Mouse (Mus musculus) erythroblast, embryonic 14.5 days (primary cell): Measurements from ENCODE around the gene Olfr1368. TPM values are rescaled to one million over a fixed set of nuclear protein-coding genes. Genes with fewer than 3 reads are reported as not detected.

Experiments used
- H3K27me3 ChIP-seq: 2 replicates; pipeline ENCODE4 v1.6.1; 2012; ENCODE audit warnings: inconsistent platforms; ENCODE audit not compliant: control insufficient read depth
- H3K36me3 ChIP-seq: 2 replicates; pipeline ENCODE4 v1.6.1; 2012; ENCODE audit warnings: mild to moderate bottlenecking, inconsistent platforms; ENCODE audit not compliant: control insufficient read depth
- H3K4me1 ChIP-seq: 2 replicates; pipeline ENCODE4 v1.6.1; 2012; ENCODE audit warnings: inconsistent platforms; ENCODE audit not compliant: control insufficient read depth
- H3K4me3 ChIP-seq: replicated peaks from 2 replicates; pipeline ENCODE3; 2012; ENCODE audit warnings: moderate library complexity, mild to moderate bottlenecking, inconsistent platforms
- H3K9me3 ChIP-seq: 2 replicates; pipeline ENCODE4 v1.6.1; 2012; ENCODE audit warnings: low read length, inconsistent platforms, mixed read lengths; ENCODE audit not compliant: control insufficient read depth
- GATA1 ChIP-seq: IDR thresholded peaks from 2 replicates; pipeline ENCODE4 v1.6.1; 2012; ENCODE audit warnings: low read length, inconsistent platforms, mixed read lengths
- TAL1 ChIP-seq: IDR thresholded peaks from 3 replicates; pipeline ENCODE4 v1.6.1; 2012; ENCODE audit warnings: low read length, inconsistent platforms, mixed read lengths
- polyA plus RNA-seq: library from polyadenylated mRNA; stranded (reverse); fragments of >175 nt; gene quantifications from 2 replicates; pipeline ENCODE4 v1.2.3, GENCODE M21; 2012

The Olfr1368 gene
- polyA plus RNA-seq, 1 experiment: not detected

GRCm38 (mm10) chr13:21169121-21169656 lies 23.5 kb upstream of the Olfr1368 start:
- Histone ChIP-seq H3K4me1 (peaks cover 65% of the 10 kb centered on the region), H3K36me3 (no peaks in the 10 kb centered on the region), H3K27me3 (peaks cover 24% of the 10 kb centered on the region), H3K9me3 (no peaks in the 10 kb centered on the region), H3K4me3 (peak overlapping the region; percentile 80)
- TF ChIP-seq TAL1 (no peak), GATA1 (no peak)

- Histone ChIP-seq H3K27me3 (peaks cover 31% of the 10 kb centered on the region), H3K4me3 (peak overlapping the region; percentile 80), H3K36me3 (no peaks in the 10 kb centered on the region), H3K9me3 (no peaks in the 10 kb centered on the region), H3K4me1 (peaks cover 64% of the 10 kb centered on the region)
- TF ChIP-seq GATA1 (no peak), TAL1 (no peak)
These were observed 22.8 kb upstream of the Olfr1368 start for GRCm38 (mm10) chr13:21168371-21169011.

- TF ChIP-seq TAL1: no peak
- no peak for TF ChIP-seq GATA1
- Histone ChIP-seq H3K9me3 (no peaks in the 10 kb centered on the region), H3K36me3 (no peaks in the 10 kb centered on the region), H3K4me3 (peak overlapping the region; percentile 80), H3K27me3 (peaks cover 33% of the 10 kb centered on the region), H3K4me1 (peaks cover 58% of the 10 kb centered on the region)
These were observed 22.2 kb upstream of the Olfr1368 start for GRCm38 (mm10) chr13:21167910-21168300.

- peaks cover 55% of the 10 kb centered on the region for H3K4me1 ChIP-seq
- no peak for TF ChIP-seq GATA1
- no peak for TF ChIP-seq TAL1
- H3K27me3 ChIP-seq: peaks cover 35% of the 10 kb centered on the region
- peak overlapping the region; percentile 80 for H3K4me3 ChIP-seq
- H3K36me3 ChIP-seq: no peaks in the 10 kb centered on the region
- no peaks in the 10 kb centered on the region for H3K9me3 ChIP-seq
These were observed 21.6 kb upstream of the Olfr1368 start for GRCm38 (mm10) chr13:21166936-21167909.

DNA sequence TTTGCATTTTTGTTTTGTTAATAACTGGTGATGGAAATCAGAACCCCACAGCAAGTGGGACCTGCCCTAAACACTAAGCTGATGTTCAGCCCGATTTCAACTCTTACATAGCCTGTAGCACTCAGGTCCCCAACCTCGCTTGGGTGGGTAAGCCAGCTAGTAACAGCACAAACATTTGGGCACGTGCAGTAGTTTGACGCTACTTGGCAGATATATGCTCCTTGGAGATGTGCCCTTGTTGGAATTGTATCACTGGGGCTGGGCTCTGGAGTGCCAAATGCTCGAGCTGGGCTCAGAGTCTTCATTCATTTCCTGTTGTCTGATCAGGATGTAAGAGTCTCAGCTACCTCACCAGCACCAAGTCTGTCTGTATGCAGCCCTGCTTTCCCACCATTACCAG lies 16.9 kb upstream of the Olfr1368 start:
- no peak for TF ChIP-seq TAL1
- no peak for TF ChIP-seq GATA1

DNA sequence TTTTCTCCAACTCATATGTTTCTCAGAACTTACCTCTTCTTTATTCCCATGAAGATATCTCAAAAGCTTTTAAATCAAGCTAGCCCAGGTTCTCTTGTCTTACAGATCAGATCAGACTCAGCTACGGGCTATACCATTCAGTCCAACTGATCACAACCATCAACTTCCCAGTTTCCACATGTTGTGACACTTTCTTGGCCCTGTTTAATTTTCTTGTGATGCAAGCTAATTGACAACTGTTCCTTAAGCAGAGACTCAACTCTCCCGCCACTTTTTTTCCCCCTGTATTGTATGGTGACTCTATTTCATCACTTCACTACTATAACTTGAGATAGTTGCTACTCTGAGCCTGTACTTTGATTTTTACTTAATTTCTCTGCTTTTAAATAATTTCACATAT lies 15.9 kb upstream of the Olfr1368 start:
- Histone ChIP-seq H3K4me3 (peak overlapping the region; percentile 75), H3K36me3 (no peaks in the 10 kb centered on the region), H3K4me1 (peaks cover 40% of the 10 kb centered on the region), H3K27me3 (peaks cover 68% of the 10 kb centered on the region), H3K9me3 (no peaks in the 10 kb centered on the region)
- TF ChIP-seq TAL1 (no peak), GATA1 (no peak)

More for the DNA sequence above, 16.9 kb upstream of the Olfr1368 start:
- peaks cover 65% of the 10 kb centered on the region for H3K27me3 ChIP-seq
- H3K4me3 ChIP-seq: no peak overlapping the region
- H3K36me3 ChIP-seq: no peaks in the 10 kb centered on the region
- H3K9me3 ChIP-seq: no peaks in the 10 kb centered on the region
- peaks cover 50% of the 10 kb centered on the region for H3K4me1 ChIP-seq

- Histone ChIP-seq H3K9me3 (no peaks in the 10 kb centered on the region), H3K4me3 (peak overlapping the region; percentile 75), H3K36me3 (no peaks in the 10 kb centered on the region), H3K27me3 (peaks cover 68% of the 10 kb centered on the region), H3K4me1 (peaks cover 39% of the 10 kb centered on the region)
- TF ChIP-seq TAL1: no peak
- peak; percentile 42; the same call in 1 of the 2 replicates for TF ChIP-seq GATA1
These were observed 15.3 kb upstream of the Olfr1368 start for GRCm38 (mm10) chr13:21160657-21161590.

- Histone ChIP-seq H3K36me3 (no peaks in the 10 kb centered on the region), H3K4me3 (peak overlapping the region; percentile 75), H3K4me1 (peaks cover 39% of the 10 kb centered on the region), H3K27me3 (peaks cover 65% of the 10 kb centered on the region), H3K9me3 (no peaks in the 10 kb centered on the region)
- TF ChIP-seq GATA1 (no peak), TAL1 (no peak)
These were observed 14.4 kb upstream of the Olfr1368 start for GRCm38 (mm10) chr13:21160041-21160511.
